Mouse (Mus musculus): ENCODE results near the gene Stim1.
"Not testable (repeated sequence)": the region's sequence is repeated elsewhere in the genome, so short reads cannot be mapped to it uniquely, and the experiment has no call there.

Stim1 gene

GRCm38 (mm10) chr7:102440822-102441656 is 173.4 kb downstream of the Stim1 start:
- DNase-seq (ENCODE audit: low read depth in 2 of 2, low spot score in 2 of 2), result no peak

DNA sequence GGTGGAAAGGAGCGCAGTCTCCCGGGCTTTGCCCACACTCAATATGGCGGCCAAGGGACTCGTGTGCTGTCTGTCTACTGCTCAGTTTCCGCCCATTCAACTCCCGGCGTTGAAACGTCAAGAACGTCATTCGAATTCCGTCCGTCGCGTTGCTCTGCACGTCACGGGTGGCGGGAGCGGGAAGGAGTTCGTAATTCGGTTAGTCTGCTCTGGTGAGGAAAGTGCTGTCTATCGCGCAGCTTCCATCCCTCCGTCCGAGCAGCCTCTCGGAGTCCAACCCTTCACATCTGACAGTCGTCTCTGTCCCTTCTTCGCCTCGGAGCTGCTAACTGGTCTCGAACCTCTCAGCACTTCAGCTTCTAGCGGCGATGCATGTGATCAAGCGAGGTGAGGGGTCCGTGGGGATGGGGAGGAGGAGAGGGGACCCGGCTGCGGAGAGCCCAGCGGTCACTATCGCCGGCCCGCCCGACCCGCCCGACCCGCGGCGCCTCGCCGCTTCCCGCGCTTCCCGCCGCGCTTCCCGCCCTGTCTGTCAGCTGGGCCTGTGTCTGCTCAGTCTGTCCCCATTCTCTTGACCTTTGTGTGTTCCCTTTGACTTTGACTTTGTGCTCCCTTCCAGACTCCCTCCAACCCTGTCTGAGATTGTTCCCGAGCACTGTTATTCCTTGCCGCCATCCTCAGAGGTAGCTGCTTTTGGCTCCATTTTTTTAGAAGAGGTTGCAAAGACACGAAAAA is 174.2 kb downstream of the Stim1 start, which contains the start of gene Rrm1:
Gene Rrm1 (plus strand): TSS at position 39 of the 735 bp plus-strand sequence.
- DNase-seq (ENCODE audit: low read depth in 2 of 2, low spot score in 2 of 2), result peak; percentile 84 to 89

DNA sequence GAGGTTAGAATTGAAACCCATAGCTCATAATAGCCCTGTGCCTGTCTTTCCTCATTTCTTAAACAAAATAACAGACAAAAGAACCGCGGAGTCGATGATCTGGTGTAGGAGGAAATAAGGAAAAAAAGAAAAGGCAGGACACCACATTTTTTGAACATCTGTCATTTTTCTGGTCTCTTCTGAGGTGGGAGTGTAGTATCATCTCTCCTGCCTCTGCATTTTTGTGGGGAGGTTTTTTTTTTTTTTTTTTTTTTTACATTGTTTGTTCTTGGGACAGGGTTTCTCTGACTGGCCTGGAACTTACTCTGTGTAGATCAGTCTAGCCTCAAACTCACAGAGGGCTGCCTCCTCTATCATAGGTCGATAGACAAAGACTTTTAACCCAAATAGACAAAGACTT is 174.8 kb downstream of the Stim1 start:
- DNase-seq (ENCODE audit: low read depth in 2 of 2, low spot score in 2 of 2), result no peak

- no peak for DNase-seq (ENCODE audit: low read depth in 2 of 2, low spot score in 2 of 2)
Measured at GRCm38 (mm10) chr7:102444301-102444700, 176.7 kb downstream of the Stim1 start.

- DNase-seq (ENCODE audit: low read depth in 2 of 2, low spot score in 2 of 2), result no peak
Measured at GRCm38 (mm10) chr7:102446438-102446837, 178.8 kb downstream of the Stim1 start.

DNA sequence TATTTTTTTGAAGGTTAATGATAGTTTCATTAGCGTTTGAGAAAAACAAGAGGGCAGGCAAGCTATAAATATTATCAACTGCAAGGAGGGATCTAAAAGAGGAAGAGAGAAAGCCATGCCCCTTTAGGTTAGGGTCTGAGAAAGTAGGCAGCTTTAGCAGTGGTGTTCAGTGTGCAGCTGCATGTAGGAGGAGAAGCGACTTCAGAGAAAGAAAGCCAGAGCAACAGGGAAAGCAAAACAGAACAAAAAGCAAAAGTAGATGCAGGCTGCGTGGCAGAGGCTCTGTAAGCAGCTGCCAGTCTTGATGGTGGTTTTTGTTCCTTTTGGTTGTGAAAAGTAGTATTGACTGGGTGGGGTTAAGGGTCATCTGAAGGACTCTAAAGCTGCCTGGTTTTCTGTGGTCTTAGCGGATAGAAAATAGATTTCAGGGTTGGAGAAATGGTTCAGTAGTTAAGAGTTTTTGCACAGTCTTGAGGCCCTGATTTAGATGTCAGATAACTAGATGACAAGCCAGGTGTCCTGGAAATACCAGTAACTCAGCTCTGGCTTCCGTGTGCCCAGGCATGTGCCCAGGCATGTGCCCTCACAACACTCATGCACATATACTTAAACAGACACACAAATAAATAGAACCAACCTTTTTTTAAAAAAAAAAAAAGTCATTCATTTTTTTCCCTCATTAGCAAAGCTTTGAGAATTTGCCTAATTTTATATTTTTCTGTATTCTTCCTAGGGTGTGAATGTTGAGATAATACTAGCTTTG is 191.2 kb downstream of the Stim1 start:
- DNase-seq (ENCODE audit: low read depth in 2 of 2, low spot score in 2 of 2), result no peak

GRCm38 (mm10) chr7:102467566-102467965 is 200.0 kb downstream of the Stim1 start:
- DNase-seq (ENCODE audit: low read depth in 2 of 2, low spot score in 2 of 2), result no peak

GRCm38 (mm10) chr7:102472675-102473074 is 205.1 kb downstream of the Stim1 start:
- DNase-seq (ENCODE audit: low read depth in 2 of 2, low spot score in 2 of 2), result no peak

DNA sequence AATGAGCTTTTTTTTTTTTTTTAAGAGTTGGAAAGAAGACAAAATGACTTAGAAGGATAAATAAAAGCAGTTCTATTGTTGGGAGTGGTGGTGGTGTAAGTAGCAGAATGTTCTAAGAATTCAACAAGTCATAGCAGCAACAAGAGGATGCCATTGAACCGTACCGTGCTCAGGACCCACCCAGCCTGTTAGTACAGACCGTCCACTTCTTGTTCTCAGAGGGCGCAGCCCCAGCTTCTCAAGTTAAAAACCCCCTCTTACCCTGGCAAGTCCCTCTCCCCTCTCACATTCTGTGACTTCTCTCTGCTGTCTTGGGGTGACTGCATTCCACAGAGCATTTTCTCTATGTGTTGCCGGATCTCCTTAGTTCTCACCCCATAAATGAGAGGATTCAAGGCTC is 209.0 kb downstream of the Stim1 start:
- DNase-seq (ENCODE audit: low read depth in 2 of 2, low spot score in 2 of 2), result no peak

DNA sequence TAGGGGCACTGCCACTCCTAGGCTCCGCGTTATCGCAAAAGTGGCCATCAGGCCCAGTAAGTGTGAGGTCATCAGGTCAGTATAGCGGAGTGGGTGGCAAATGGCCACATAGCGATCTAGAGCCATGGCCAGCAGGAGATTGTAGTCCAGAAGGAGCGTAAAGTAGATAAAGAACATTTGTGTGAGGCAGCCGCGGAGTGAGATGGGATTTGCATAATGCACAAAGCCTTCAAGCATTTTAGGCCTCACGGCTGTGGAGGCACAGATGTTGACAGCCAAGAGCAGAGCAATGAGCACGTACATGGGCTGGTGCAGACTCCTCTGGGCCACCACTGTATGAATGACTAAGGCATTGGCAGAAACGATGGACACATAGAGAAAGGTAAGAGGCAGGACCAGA is 209.8 kb downstream of the Stim1 start:
- DNase-seq (ENCODE audit: low read depth in 2 of 2, low spot score in 2 of 2), result no peak

- DNase-seq (ENCODE audit: low read depth in 2 of 2, low spot score in 2 of 2), result no peak
Measured at GRCm38 (mm10) chr7:102478425-102478824, 210.8 kb downstream of the Stim1 start.

DNA sequence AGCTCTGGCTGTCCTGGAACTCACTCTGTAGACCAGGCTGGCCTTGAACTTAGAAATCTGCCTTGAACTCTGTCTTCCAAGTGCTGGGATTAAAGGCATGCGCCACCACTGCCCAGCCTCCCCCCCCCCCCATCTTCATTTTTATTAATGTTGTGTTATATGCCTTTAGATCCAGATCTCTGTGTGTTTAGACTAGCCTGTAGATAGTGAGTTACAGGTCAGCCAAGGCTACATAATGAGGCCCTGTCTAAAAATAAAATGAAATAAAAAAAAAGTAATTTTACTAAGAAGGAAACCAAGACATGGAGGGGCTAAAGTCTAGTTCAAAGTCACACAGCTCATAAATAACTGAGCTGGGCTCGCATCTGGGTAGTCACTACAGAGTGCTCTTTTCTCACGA is 211.3 kb downstream of the Stim1 start:
- no peak for DNase-seq (ENCODE audit: low read depth in 2 of 2, low spot score in 2 of 2)

DNA sequence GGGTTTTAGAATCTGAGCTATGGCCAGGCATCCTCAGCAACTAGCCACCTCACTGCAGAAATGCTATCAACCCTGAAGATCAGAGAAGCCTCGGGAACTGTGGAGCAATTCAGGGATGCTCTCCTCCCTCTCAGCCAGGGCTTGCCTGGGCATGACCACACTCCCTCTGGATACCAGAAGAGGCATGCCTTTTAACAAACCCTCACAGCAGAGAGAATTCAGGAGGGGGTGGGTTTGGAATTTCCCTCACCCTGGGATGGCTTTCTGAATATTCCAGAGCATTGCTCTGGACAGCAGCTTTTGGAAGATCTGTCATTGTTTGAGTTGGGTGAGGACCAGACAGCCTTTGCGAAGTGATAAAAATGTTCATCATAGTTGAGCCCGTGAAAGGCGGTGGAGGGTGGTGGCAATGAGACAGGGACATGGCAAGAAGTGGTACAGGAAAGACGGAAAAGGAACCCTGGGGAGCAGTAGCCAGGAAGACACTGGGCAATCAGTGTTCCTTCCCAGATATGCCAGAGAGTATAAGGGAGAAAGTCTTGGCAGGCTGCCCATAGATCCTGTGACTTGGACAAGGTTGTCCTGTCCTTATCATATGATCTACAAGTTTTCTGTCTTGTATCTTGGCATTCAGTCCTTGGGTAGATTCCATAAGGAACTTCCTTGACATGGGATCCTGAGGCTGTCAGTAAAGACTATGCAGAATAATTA is 211.9 kb downstream of the Stim1 start:
- DNase-seq (ENCODE audit: low read depth in 2 of 2, low spot score in 2 of 2), result no peak

GRCm38 (mm10) chr7:102480821-102481220 is 213.2 kb downstream of the Stim1 start:
- no peak for DNase-seq (ENCODE audit: low read depth in 2 of 2, low spot score in 2 of 2)

- DNase-seq (ENCODE audit: low read depth in 2 of 2, low spot score in 2 of 2), result no peak
Measured at GRCm38 (mm10) chr7:102481579-102481978, 214.0 kb downstream of the Stim1 start, which contains the start of gene Olfr543. Gene Olfr543, minus strand, starts transcription at chr7:102481679.

DNA sequence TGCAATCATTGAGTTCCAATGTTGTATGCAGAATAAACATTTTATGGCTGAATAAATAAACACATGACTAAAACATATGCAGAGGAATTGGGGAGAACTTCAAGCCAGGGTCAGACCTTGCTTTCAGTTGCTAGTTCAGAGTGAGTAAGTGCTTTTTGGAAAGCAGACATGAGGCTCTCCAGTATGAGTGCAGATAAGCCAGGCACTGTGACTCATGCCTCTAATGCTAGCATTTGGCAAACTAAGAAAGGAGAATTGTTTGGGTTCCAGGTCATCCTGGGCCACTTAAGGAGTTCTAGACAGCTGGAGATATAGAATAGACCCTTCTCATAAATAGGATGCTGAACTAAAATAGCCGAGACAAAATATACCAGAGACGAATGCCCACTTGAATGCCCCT is 216.1 kb downstream of the Stim1 start:
- DNase-seq (ENCODE audit: low read depth in 2 of 2, low spot score in 2 of 2), result no peak

GRCm38 (mm10) chr7:102484766-102485165 is 217.2 kb downstream of the Stim1 start:
- not testable (repeated sequence) for DNase-seq (ENCODE audit: low read depth in 2 of 2, low spot score in 2 of 2)

DNA sequence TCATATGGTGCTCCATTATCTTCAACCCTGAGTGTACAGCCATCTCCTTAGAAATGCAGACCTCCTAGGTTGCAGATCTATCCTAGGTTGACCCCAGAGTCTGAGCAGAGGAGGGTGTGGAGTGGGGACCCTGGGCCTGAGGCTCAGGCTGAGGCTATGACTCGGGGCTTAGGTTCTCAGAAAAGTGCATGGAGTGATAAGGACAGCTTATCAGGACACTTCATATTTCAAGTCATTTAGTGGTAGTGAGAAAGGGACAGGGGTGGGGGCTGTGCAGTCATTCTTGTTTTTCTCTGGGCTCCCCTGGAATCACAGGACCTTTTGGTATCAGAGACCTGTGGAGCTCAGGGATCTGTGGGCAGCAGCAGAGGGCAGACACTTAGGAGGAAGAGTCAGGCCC is 218.5 kb downstream of the Stim1 start:
- no peak for DNase-seq (ENCODE audit: low read depth in 2 of 2, low spot score in 2 of 2)

Measured in CD8-positive naive resting alpha-beta T cell, adult 2 months (primary cell).